Mouse (Mus musculus) layer of hippocampus, adult 18-20 months (tissue): ENCODE measurements around the gene Wnt11. TPM values are rescaled to one million over a fixed set of nuclear protein-coding genes. Genes with fewer than 3 reads are reported as not detected.

Experiments used
- DNase-seq, 2 experiments: peaks; one replicate each; pipeline ENCODE4 v3.0.0; 2022; ENCODE audit warnings: low spot score in 2 of 2
- total RNA-seq, 2 experiments: library from RNA; stranded (reverse); gene quantifications; 2 replicates each; pipeline ENCODE4 v1.2.3; 2021

Gene Wnt11
- total RNA-seq, 2 experiments from 2014 or later: 1.5 to 2.3 TPM

- DNase-seq: no peak
Observed at GRCm38 (mm10) chr7:98901120-98901519, 66.2 kb downstream of the Wnt11 start.

- DNase-seq: no peak
Observed at GRCm38 (mm10) chr7:98903884-98904283, 69.0 kb downstream of the Wnt11 start.

Other genes starting within 250 kb of the Wnt11 start
- gene Emsy, start 178.3 kb upstream of the Wnt11 start, total RNA-seq: 10 to 100 TPM; 71.0 to 72.1 TPM
- 10 to 100 TPM; 82.1 to 85.1 TPM for gene Thap12, start 132.0 kb upstream of the Wnt11 start, total RNA-seq